Mouse (Mus musculus): ENCODE measurements around the gene Pcbp4.

Gene Pcbp4

DNA sequence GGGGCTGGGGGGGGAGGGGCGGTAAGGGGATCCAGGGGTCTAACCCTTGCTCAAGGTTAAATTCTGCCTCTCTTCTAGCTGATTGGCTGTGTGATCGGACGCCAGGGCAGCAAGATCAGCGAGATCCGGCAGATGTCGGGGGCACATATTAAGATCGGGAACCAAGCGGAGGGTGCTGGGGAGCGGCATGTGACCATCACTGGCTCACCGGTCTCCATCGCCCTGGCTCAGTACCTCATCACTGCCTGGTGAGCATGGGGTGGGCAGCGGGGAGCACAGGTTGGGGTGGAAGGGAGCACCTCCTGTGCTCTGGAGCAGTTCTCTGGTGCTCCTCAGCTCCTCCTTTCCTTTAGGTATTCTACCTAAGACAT, 9.3 kb downstream of the Pcbp4 start:
- in situ Hi-C loops (cut with MboI, MseI), result no loop called here

DNA sequence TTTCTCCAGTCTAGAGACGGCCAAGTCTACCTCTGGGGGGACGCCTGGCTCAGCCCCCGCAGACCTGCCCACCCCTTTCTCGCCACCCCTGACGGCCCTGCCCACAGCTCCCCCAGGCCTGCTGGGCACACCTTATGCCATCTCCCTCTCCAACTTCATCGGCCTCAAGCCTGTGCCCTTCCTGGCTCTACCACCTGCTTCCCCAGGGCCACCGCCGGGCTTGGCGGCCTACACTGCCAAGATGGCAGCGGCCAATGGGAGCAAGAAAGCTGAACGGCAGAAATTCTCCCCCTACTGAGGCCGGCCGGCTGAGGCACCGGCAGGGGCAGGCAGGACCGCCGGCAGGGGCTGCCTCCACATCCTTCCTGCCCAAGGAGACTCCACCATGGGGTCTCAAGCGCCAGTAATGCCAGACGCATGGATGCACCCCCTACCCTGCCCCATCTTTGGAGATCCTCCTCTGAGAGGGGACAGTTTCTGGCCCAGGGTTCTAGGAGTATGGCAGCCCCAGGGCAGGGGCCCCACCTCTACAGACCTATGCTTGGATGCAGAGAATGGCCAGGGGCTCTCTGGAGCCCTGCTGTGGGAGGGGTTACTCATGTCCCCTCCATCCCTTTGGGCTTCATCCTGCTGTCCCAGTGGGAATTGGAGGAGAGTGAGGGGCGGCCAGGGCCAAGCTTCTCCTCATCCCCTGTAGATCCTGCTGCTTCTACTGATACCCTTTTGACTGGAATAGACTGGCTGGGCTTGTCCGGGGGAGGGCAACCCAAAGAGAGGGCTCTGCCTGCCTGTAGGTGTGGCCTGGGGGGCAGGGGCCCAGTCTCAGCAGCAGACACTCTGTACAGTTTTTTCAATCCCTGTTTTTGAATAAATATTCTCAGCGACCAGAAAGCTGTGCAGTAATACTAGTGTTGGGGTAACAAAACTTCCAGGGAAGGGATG, 10.3 kb downstream of the Pcbp4 start:
- in situ Hi-C loops (cut with MboI, MseI), result no loop called here

DNA sequence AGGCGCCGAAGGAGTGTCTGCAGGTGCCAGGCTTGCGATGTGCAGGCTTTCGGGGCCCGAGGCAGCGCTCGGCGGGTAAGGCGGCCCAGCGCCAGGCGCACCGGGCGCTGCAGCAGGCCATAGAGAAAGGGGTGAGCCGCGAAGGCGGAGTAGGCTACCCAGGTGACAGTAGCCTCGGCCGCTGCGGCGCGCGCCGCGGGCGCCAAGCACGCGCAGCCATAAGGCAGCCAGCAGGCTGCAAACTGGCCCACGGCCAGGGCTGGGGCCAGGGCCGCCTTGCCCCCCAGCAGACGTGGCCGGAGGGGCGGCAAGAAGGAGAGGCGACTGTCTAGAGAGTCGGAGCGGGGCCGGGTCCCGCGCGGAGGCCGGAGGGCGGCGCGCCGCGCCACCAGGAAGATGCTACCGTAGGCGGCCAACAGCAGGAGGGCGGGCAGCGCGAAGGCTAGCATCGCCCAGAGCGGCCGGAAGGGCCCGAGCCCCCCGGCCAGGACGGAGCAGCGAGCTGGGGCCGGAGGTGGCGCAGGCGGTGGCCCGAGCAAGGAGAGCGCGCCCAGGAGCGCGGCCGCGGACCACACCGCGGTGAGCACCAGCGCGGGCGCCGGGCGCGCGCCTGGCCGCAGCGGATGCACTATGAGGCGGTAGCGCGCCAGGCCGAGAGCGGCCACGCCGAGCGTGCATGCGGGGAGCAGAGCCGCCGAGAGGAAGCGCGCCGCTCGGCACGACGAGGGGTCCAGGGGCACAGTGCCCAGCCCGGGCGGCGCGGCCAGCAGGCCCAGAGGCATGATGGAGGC, 11.9 kb downstream of the Pcbp4 start:
- in situ Hi-C loops (cut with MboI, MseI), result no loop called here

- in situ Hi-C loops (cut with MboI, MseI), result no loop called here
Observed at GRCm38 (mm10) chr9:106465571-106466200, 12.6 kb downstream of the Pcbp4 start, which contains the start of gene Gpr62. Gene Gpr62 (minus strand): TSS chr9:106465938.

DNA sequence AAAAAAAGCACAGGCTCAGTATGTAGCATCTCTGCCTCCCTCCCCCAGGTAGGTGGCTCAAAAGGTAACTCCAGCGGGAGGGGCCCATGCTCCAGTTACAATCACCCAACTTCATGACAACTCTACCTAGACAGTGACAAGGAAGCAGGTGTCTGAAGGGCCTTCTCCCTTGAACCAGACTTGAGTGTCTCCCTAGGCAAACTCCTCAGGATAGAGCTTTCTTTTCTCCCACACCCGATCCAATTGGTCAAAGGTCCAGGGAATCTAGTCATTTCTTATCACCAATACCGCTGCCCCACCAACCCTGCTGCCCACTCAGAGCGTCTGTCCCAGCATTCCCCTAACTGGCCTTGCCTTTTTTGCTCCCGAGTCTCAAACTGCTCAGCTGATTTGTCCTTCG, 13.6 kb downstream of the Pcbp4 start:
- in situ Hi-C loops (cut with MboI, MseI), result no loop called here

DNA sequence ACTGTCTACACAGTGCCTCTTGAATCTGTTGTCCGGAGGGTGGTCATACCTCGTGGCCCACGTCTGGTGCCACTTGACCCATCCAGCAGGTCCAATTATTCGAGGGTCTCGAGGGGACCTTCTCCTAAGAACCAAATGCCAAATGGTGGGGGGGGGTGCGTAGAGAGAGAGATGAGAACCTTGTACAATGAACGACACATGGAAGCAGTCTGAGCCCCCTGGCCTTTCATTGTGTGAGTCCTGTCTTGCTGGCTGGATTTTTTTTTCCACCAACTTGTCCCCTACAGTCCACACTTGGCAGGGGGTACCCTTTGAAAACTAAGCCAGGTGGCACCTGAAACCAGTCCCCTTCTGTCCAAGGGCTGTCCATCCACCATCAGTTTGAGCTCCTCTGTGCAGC, 14.7 kb downstream of the Pcbp4 start:
- in situ Hi-C loops (cut with MboI, MseI), result no loop called here

- in situ Hi-C loops (cut with MboI, MseI), result no loop called here
Observed at GRCm38 (mm10) chr9:106469317-106469716, 16.2 kb downstream of the Pcbp4 start.

DNA sequence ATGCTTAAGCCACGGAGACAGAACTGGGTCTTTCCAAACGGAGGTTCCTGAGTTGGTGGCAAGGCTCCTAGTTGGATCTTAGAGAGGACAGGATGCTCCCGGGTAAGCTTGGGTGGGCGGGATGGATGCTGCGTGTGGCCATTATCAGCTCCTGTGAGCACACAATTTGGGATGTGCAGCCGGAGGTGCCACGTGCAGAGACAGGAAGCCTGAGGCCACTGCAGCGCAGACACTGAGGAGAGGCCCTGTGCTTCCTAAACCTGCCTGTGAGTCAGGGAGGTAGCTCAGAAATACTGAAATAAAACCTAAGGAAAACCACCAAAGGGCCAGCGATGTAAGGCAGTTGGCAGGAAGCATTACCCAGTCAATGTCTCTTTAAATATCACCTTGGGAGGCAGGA, 16.7 kb downstream of the Pcbp4 start:
- in situ Hi-C loops (cut with MboI, MseI), result no loop called here

- in situ Hi-C loops (cut with MboI, MseI), result no loop called here
Observed at GRCm38 (mm10) chr9:106470991-106471750, 18.1 kb downstream of the Pcbp4 start.

DNA sequence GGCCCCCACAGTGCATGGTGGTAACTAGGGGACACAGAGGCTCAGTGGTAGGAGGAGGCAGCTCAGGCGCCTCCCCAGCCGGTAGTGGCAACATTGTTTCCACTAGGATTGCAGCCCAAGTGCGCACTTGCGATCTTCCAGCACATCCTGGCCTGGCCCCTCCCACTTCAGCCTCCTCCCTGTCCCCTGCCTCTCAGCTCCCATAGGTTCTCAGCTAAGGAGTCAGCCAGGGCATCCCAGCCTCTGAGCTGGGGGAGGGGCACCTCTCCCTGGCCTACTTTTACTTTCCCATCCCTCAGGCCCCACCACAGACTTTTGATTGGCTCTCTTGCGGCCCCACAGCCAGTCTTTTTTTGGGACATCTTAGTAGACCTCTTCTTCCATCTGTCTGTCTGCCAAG, 18.8 kb downstream of the Pcbp4 start:
- in situ Hi-C loops (cut with MboI, MseI), result no loop called here

DNA sequence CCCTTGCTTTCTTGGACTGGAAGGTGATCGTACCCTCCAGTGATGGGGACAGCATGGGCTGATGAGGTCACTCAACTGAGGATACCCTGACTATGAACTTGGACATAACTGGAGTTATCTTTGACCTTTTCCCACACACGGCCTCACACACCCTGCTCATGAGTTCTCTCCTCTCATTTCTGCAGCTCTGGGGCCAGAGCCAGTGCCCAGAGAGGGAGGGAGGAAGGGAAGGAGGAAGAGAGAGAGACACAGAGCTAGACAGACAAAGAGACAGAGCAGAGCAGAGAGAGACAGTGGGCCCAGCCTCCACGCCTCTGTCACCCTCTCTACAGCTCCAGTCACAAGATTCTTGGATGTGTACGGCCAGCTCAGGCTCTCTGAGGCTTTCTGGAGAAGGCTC, 19.2 kb downstream of the Pcbp4 start:
- in situ Hi-C loops (cut with MboI, MseI), result no loop called here

- in situ Hi-C loops (cut with MboI, MseI), result no loop called here
Observed at GRCm38 (mm10) chr9:106473081-106473752, 20.1 kb downstream of the Pcbp4 start.

- in situ Hi-C loops (cut with MboI, MseI), result no loop called here
Observed at GRCm38 (mm10) chr9:106473753-106474105, 20.6 kb downstream of the Pcbp4 start.

DNA sequence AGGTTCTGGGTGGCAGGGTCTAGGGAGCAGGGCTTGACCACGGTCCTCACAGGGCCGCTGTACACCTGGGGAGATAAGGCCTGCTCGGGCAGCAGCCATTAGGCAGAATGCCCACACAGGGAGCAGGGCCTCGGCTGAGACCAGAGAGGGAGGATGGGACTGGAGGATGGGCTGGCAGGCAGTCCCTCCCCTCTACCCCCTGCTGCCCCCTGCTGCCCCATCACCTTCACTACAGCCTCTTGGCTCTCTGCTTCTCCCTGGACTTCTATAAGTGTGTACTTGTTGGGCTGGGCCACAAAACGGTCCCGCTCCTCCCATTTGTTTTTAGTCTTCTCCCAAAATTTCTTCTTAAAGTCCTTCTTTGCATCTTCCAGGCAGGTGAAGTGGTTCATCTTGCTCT, 21.4 kb downstream of the Pcbp4 start:
- in situ Hi-C loops (cut with MboI, MseI), result no loop called here

- in situ Hi-C loops (cut with MboI, MseI), result no loop called here
Observed at GRCm38 (mm10) chr9:106475046-106475445, 22.0 kb downstream of the Pcbp4 start.

- in situ Hi-C loops (cut with MboI, MseI), result no loop called here
Observed at GRCm38 (mm10) chr9:106475663-106476001, 22.5 kb downstream of the Pcbp4 start, which contains the start of gene Rrp9. Gene Rrp9 (plus strand): TSS chr9:106475963.

DNA sequence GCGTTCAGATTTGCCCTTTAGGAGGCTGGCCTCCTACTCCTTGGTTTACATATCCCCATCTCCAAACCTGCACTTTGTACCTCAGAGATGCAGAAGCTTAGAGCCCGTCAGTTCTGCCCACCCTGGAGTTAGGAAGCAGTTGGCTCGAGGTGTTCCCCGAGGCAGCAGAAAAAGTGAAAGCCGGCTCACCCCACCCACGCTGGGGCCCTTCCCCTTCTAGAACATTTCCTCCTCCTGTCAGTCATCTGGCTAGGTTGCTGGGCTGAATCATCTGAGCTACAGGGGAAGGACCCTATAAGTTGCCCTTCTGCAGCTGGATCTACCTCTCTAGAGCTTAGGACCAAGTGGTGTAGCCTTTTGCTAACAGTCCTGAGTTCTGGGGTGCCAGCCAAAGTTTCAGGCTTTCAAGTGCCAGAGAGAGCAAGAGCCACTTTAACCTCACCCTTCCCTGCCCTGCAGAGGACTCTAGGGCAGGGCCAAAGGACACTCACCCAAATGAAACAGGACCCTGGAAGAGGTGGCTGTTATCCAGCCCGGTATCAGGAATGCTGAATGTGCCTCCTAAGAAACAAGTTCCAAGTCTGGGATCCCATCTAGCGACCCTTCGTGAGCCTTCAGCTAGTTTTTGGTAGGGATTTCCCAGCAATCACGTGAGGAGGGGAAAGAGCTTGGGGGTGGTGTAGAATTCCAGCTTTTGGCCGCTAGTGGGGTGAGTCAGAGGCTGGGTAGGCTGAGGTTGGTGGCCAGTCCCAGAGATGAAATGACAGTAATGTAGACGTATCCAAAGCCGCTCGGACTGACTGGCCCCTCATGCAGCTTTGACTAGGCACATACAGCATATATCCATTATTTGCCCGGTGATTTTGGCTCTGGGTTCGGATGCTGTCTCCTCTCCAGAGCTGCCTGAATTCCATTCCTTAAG, 23.2 kb downstream of the Pcbp4 start:
- in situ Hi-C loops (cut with MboI, MseI), result no loop called here

- in situ Hi-C loops (cut with MboI, MseI), result no loop called here
Observed at GRCm38 (mm10) chr9:106476924-106477484, 23.9 kb downstream of the Pcbp4 start, which contains the start of gene Parp3. Gene Parp3 (minus strand): TSS chr9:106476949.

DNA sequence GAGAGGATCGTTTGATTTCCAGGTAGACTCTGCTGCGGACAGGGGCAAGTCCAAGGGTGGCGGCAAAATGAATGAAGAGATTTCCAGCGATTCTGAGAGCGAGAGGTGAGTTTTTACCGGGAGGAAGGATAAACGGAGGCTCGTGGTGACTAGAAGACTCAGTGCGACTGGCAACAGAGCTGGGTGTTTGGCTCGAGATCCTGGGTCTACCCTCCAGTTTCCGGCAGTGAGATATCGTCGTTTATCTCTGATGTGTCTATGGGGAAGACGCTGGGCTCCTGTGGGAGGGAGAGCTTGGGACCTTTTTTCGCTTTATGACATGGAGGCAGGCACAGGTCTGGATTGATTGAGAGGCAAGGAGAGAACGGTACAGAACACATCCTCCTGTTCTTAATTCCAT, 24.6 kb downstream of the Pcbp4 start:
- in situ Hi-C loops (cut with MboI, MseI), result no loop called here

DNA sequence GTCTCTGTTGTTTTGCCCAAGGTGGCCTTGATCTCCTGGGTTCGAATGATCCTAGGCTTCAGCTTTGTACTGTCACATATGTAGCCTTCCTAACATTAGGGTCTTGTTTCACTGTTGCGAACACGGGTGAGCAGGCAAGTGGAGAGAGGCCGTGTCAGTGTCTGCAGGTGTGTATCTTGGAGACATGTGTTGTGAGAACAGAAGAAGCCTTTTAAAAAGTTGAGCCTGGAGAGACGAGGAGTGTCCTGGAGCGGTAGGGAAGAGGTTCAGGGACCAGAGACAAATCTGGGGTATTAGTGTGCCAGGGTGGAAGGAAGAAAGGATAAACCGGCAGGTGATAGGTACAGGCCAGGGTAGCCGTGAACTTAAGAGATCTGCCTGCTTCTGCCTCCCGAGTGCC, 25.0 kb downstream of the Pcbp4 start:
- in situ Hi-C loops (cut with MboI, MseI), result no loop called here

All from T-helper 2 cell (primary cell).